Mouse (Mus musculus) liver, postnatal 0 days (tissue): Measurements from ENCODE around the gene Srsf1. TPM values are rescaled to one million over a fixed set of nuclear protein-coding genes. Genes with fewer than 3 reads are reported as not detected.
"Not testable (repeated sequence)": the region's sequence is repeated elsewhere in the genome, so short reads cannot be mapped to it uniquely, and the experiment has no call there.

Experiments
- ATAC-seq: fragments of 200-750 bp; cut with Nextera tagmentation; 2 replicates; pipeline ENCODE4 v1.8.0; 2017; ENCODE audit warnings: mild to moderate bottlenecking, moderate library complexity
- DNase-seq: peaks from one replicate; pipeline ENCODE4 v3.0.0-alpha.2; 2016
- H3K27ac ChIP-seq: fragments of 300-500 bp; sonication (generic); 2 replicates; pipeline ENCODE4 v1.5.1; 2014; ENCODE audit warnings: antibody characterized with exemption, moderate library complexity, mild to moderate bottlenecking, low read depth
- H3K27me3 ChIP-seq: fragments of 300-500 bp; sonication (generic); 2 replicates; pipeline ENCODE4 v1.6.1; 2014; ENCODE audit warnings: low read length, control low read depth, mixed read lengths; ENCODE audit not compliant: insufficient read depth
- H3K36me3 ChIP-seq: fragments of 300-500 bp; sonication (generic); replicated peaks from 2 replicates; pipeline ENCODE4 v1.6.1; 2014; ENCODE audit warnings: mild to moderate bottlenecking, control low read depth, low read length, moderate library complexity, mixed read lengths; ENCODE audit not compliant: insufficient read depth
- H3K4me1 ChIP-seq: fragments of 300-500 bp; sonication (generic); 2 replicates; pipeline ENCODE4 v1.6.1; 2014; ENCODE audit warnings: antibody characterized with exemption, mild to moderate bottlenecking, control low read depth; ENCODE audit not compliant: insufficient read depth
- H3K4me2 ChIP-seq: fragments of 300-500 bp; sonication (generic); 2 replicates; pipeline ENCODE4 v1.6.1; 2014; ENCODE audit warnings: low read depth, mild to moderate bottlenecking, low read length, moderate library complexity, mixed read lengths
- H3K4me3 ChIP-seq: fragments of 300-500 bp; sonication (generic); 2 replicates; pipeline ENCODE4 v1.5.1; 2014; ENCODE audit warnings: low read depth, low read length
- H3K9ac ChIP-seq: fragments of 300-500 bp; sonication (generic); replicated peaks from 2 replicates; pipeline ENCODE4 v1.6.1; 2014; ENCODE audit warnings: mild to moderate bottlenecking, moderate library complexity
- H3K9me3 ChIP-seq: fragments of 300-500 bp; sonication (generic); 2 replicates; pipeline ENCODE4 v1.6.1; 2016; ENCODE audit warnings: mild to moderate bottlenecking, control low read depth, low read length, mixed read lengths
- CTCF ChIP-seq: sonication (generic); IDR thresholded peaks from 2 replicates; pipeline ENCODE4 v1.5.1; 2016; ENCODE audit warnings: antibody characterized with exemption, low read depth
- EP300 ChIP-seq: IDR thresholded peaks from 2 replicates; pipeline ENCODE4 v1.6.1; 2016; ENCODE audit warnings: antibody characterized with exemption, low read depth, mild to moderate bottlenecking
- WGBS: fragments of 180-500 bp; shearing (Covaris S2); extraction: QIAGEN DNeasy Blood & Tissue Kit; methylation state at CpG from one replicate; pipeline ENCODE4 v1.1.7; 2014; ENCODE audit not compliant: insufficient replicate concordance; 5-methylcytosine and 5-hydroxymethylcytosine counted together
- polyA plus RNA-seq: library from polyadenylated mRNA; unstranded; fragments of >200 nt; fragmentation: Nextera tagmentation; extraction: Ambion mirVana; gene quantifications from 2 replicates; pipeline ENCODE4 v1.2.1, GENCODE M21; 2015

The Srsf1 gene
- polyA plus RNA-seq, 1 experiment from 2014 or later, result 58.6 TPM

DNA sequence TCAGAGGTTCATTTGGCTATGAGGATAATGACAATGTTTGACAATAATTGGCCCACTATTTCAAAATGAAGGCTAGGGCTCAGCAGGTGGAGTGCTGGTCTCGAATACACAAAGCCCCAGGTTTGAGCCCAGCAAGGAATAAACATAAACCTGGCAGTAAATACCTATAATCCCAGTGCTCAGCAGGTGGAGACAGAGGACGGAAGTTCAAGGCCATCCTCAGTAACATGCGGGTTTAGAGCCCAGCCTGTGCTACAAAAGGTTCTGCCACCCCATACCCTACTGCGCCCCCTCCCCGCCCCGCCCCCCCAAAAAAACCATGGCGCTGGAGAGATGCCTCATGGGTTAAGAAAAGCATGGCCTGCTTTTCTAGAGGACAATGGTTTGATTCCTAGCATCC lies 11.2 kb upstream of the Srsf1 start:
- DNase-seq, result no peak
- TF ChIP-seq CTCF (no peak), EP300 (no peak)

DNA sequence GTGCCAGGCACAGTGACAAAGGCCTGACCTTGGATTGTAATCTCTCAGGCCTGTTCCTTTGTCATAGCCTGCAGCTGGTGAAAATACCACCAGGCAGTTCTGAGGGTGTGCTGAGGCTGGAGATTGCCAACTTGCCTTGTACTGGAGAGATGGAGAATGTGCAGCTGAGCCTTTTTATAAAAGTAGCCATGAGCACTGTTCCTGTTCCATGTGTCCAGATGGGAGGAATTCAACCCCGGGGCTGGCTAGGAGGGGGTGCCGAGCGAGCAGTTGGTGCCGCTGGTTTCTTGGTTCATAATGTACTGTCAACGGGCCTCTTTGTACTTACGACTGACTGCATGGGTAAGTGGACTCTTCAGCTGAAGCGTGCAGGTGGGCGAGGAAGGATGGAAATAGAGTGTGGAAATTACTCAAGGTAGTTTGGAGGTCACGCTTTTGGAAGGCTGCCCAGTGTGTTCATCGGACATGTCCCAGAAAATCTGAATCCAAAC lies 10.4 kb upstream of the Srsf1 start:
- Histone ChIP-seq H3K4me1 (no peaks in the 10 kb centered on the region), H3K27ac (no peak overlapping the region), H3K36me3 (no peaks in the 10 kb centered on the region), H3K4me3 (no peak overlapping the region), H3K27me3 (no peaks in the 10 kb centered on the region), H3K4me2 (no peak overlapping the region), H3K9me3 (no peaks in the 10 kb centered on the region), H3K9ac (no peak overlapping the region)
- TF ChIP-seq EP300, result no peak
- no peak for TF ChIP-seq CTCF
- DNase-seq, result peak; percentile 29
- ATAC-seq, result no peak
- WGBS, result 82% methylated on average over 10 of the region's 10 CpGs

More for the DNA sequence above, 11.2 kb upstream of the Srsf1 start:
- Histone ChIP-seq H3K9me3 (no peaks in the 10 kb centered on the region), H3K4me3 (no peak overlapping the region), H3K27me3 (no peaks in the 10 kb centered on the region), H3K4me2 (no peak overlapping the region), H3K36me3 (no peaks in the 10 kb centered on the region), H3K27ac (no peak overlapping the region), H3K9ac (no peak overlapping the region), H3K4me1 (no peaks in the 10 kb centered on the region)
- ATAC-seq, result no peak
- 76% methylated on average over 7 of the region's 7 CpGs for WGBS

DNA sequence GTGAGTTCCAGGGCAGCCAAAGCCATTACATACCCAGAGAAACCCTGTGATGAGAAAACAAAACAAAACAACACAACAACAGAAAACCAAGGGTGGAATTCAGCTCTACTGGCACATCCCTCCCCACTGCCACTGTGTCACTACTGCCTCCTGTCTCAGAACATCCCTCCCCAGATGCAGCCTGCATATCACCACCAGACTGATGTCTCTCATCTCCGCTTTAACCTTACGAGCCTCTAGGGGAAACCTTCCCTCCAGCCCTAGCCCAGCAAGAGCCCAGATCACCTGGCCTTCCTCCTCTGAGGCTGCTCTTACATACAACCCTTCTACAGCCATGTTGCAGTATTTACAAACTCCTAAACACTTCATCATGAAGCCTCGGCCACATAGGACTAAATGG lies 9.8 kb upstream of the Srsf1 start:
- H3K9ac ChIP-seq, result no peak overlapping the region
- DNase-seq (no peak), ATAC-seq (no peak)
- no peak for TF ChIP-seq CTCF
- TF ChIP-seq EP300, result no peak
- H3K4me1 ChIP-seq, result no peaks in the 10 kb centered on the region
- H3K27me3 ChIP-seq, result no peaks in the 10 kb centered on the region
- H3K27ac ChIP-seq, result no peak overlapping the region
- H3K36me3 ChIP-seq, result no peaks in the 10 kb centered on the region
- H3K9me3 ChIP-seq, result no peaks in the 10 kb centered on the region
- 81% methylated on average over 3 of the region's 3 CpGs for WGBS
- H3K4me2 ChIP-seq, result no peak overlapping the region
- no peak overlapping the region for H3K4me3 ChIP-seq

DNA sequence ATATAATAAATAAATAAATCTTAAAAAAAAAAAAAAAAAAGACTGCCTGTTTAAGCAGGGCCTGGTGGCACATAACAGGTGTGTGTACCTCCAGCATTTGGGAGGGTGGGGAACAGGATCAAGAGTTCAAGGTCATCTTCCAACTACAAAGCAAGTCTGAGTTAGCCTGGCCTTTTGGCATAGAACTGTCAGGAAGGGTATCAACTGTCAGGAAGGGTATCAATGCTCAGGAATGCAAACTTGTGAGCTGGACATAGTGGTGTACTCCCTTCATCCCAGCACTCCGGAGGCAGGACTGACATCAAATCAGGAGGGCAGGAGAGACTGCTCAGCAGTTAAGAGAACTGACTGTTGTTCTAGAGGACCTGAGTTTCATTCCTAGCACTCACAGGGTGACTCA lies 8.1 kb upstream of the Srsf1 start:
- no peaks in the 10 kb centered on the region for H3K9me3 ChIP-seq
- TF ChIP-seq EP300, result no peak
- no peak for TF ChIP-seq CTCF
- no peak overlapping the region for H3K4me3 ChIP-seq
- H3K27me3 ChIP-seq, result no peaks in the 10 kb centered on the region
- no peaks in the 10 kb centered on the region for H3K36me3 ChIP-seq
- H3K27ac ChIP-seq, result no peak overlapping the region
- no peak for DNase-seq
- 77% methylated on average over 1 of the region's 1 CpGs for WGBS
- no peak overlapping the region for H3K9ac ChIP-seq
- H3K4me1 ChIP-seq, result no peaks in the 10 kb centered on the region; the same call in 1 of the 2 replicates
- no peak for ATAC-seq
- H3K4me2 ChIP-seq, result no peak overlapping the region

DNA sequence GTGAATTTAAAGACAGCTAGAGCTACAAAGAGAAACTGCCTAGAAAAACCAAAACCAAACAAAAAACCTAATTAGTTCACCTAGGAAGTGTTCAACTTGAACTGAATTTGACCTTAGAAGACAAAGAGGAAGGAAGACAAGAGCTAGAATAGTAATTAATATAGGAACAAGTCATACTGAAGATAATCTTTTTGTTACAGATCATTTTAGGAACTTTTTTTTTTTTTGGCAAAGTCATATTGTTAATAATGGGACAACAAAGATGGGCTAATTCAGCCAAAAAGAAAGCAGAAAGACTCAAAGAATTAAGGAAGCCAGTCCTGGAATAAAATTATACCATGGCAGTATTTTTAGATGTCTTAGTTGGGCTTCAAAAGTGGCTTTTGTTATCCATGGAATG lies 2.9 kb upstream of the Srsf1 start:
- DNase-seq (no peak), ATAC-seq (no peak)
- H3K9ac ChIP-seq, result no peak overlapping the region
- TF ChIP-seq CTCF (no peak), EP300 (no peak)
- peaks cover 2% of the 10 kb centered on the region for H3K36me3 ChIP-seq
- no peak overlapping the region for H3K4me2 ChIP-seq
- no peaks in the 10 kb centered on the region for H3K9me3 ChIP-seq
- H3K27me3 ChIP-seq, result no peaks in the 10 kb centered on the region
- H3K4me1 ChIP-seq, result peaks cover 10% of the 10 kb centered on the region
- no peak overlapping the region for H3K27ac ChIP-seq
- H3K4me3 ChIP-seq, result no peak overlapping the region

DNA sequence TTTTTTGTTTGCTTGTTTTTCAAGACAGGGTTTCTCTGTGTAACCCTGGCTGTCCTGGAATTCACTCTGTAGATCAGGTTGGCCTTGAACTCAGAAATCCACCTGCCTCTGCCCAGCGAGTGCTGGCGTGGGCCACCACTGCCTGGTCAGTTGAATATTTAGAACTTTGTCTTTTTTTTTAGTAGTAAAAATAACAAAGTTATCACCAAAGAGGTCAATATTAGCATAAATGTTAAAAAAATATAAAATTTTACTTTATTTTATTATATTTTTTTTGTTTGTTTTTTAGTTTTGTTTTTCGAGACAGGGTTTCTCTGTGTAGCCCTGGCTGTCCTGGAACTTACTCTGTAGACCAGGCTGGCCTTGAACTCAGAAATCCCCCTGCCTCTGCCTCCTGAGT lies 2.0 kb upstream of the Srsf1 start:
- Histone ChIP-seq H3K4me1 (peaks cover 15% of the 10 kb centered on the region), H3K27ac (peak overlapping the region; percentile 99; the same call in 1 of the 2 replicates), H3K4me2 (peak overlapping the region; percentile 79; the same call in 1 of the 2 replicates), H3K36me3 (peaks cover 11% of the 10 kb centered on the region), H3K9ac (peak overlapping the region; percentile 98; the same call in 1 of the 2 replicates)
- DNase-seq, ATAC-seq, H3K27me3 ChIP-seq, H3K9me3 ChIP-seq, H3K4me3 ChIP-seq: not testable (repeated sequence)
- 91% methylated on average over 3 of the region's 3 CpGs for WGBS

DNA sequence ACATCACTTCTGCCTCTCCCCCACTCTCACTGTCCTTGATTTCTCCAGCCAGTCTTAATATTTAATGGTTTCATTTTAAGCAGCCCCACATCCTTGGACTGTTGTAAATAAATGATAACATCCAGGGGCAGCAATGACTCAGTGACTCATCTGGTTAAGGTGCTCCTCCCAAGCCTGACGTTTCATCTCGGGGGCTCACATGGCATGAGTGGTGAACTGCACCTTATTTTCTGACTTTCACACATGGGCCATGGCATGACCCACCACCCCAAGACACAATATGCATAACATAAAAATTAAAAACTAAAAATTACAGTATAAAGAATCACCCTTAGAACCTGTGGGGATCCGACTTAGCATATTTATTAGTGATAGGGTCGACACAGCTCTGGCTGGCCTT lies 1.3 kb upstream of the Srsf1 start:
- Histone ChIP-seq H3K27ac (peak overlapping the region; percentile 99), H3K27me3 (no peaks in the 10 kb centered on the region), H3K9me3 (no peaks in the 10 kb centered on the region), H3K4me2 (peak overlapping the region; percentile 79), H3K9ac (peak overlapping the region; percentile 98), H3K4me3 (peak overlapping the region; percentile 99), H3K4me1 (peaks cover 18% of the 10 kb centered on the region), H3K36me3 (peaks cover 18% of the 10 kb centered on the region)
- TF ChIP-seq CTCF (no peak), EP300 (no peak)
- no peak for ATAC-seq
- 68% methylated on average over 4 of the region's 4 CpGs for WGBS
- peak; percentile 25 for DNase-seq
